Mouse (Mus musculus): ENCODE data around the gene Aqp2. TPM values are rescaled to one million over a fixed set of nuclear protein-coding genes. Genes with fewer than 3 reads are reported as not detected.

Aqp2 gene
- total and polyA plus RNA-seq, 3 experiments = 0.59 to 3.5 (median 0.81) TPM

GRCm38 (mm10) chr15:99590429-99591084, 11.7 kb downstream of the Aqp2 start, which contains the start of gene Aqp5:
Gene Aqp5 (plus strand): TSS chr15:99590782.
- peak; percentile 29 for DNase-seq

- DNase-seq = peak; percentile 73
Measured at GRCm38 (mm10) chr15:99592177-99592576, 13.3 kb downstream of the Aqp2 start.

GRCm38 (mm10) chr15:99592877-99593276, 14.0 kb downstream of the Aqp2 start:
- no peak for DNase-seq

GRCm38 (mm10) chr15:99594951-99595350, 16.1 kb downstream of the Aqp2 start:
- DNase-seq = no peak

- DNase-seq = peak; percentile 87
Measured at GRCm38 (mm10) chr15:99596056-99596687, 17.3 kb downstream of the Aqp2 start.

- no peak for DNase-seq
Measured at GRCm38 (mm10) chr15:99596841-99597240, 18.0 kb downstream of the Aqp2 start.

- no peak for DNase-seq
Measured at GRCm38 (mm10) chr15:99597596-99597995, 18.7 kb downstream of the Aqp2 start.

- no peak for DNase-seq
Measured at GRCm38 (mm10) chr15:99599245-99600070, 20.6 kb downstream of the Aqp2 start.

GRCm38 (mm10) chr15:99600986-99601822, 22.3 kb downstream of the Aqp2 start, which contains the start of gene Aqp6:
Gene Aqp6 (plus strand): TSS chr15:99601400.
- no peak for DNase-seq

- no peak for DNase-seq
Measured at GRCm38 (mm10) chr15:99601823-99602120, 22.9 kb downstream of the Aqp2 start.

- no peak for DNase-seq
Measured at GRCm38 (mm10) chr15:99602206-99602820, 23.5 kb downstream of the Aqp2 start.

GRCm38 (mm10) chr15:99603216-99603615, 24.4 kb downstream of the Aqp2 start:
- no peak for DNase-seq

GRCm38 (mm10) chr15:99605595-99605994, 26.7 kb downstream of the Aqp2 start:
- no peak for DNase-seq

GRCm38 (mm10) chr15:99606515-99606914, 27.7 kb downstream of the Aqp2 start:
- DNase-seq = no peak

- no peak for DNase-seq
Measured at GRCm38 (mm10) chr15:99607388-99608113, 28.7 kb downstream of the Aqp2 start.

GRCm38 (mm10) chr15:99608382-99609125, 29.7 kb downstream of the Aqp2 start:
- DNase-seq = no peak

- no peak for DNase-seq
Measured at GRCm38 (mm10) chr15:99611563-99611962, 32.7 kb downstream of the Aqp2 start.

GRCm38 (mm10) chr15:99614273-99614672, 35.4 kb downstream of the Aqp2 start:
- DNase-seq = no peak

- DNase-seq = no peak
Measured at GRCm38 (mm10) chr15:99614753-99615152, 35.9 kb downstream of the Aqp2 start.

- no peak for DNase-seq
Measured at GRCm38 (mm10) chr15:99615246-99615645, 36.4 kb downstream of the Aqp2 start.

Measured in adrenal gland, adult 2 months (tissue).